Mouse (Mus musculus) thymus, adult 2 months (tissue): ENCODE measurements at regions not wholly inside any gene's neighbourhood (a gene's known extent, or its start where the extent isn't known, plus 50 kb on each side); places are given as distances from the start of the nearest gene placed in this dataset.

ENCODE experiments used
- DNase-seq: peaks from one replicate; pipeline ENCODE4 v3.0.0; 2021
- H3K27ac ChIP-seq: fragments of 200-500 bp; 2 replicates; pipeline ENCODE4 v1.5.1; 2012; ENCODE audit warnings: low read length, control low read depth; ENCODE audit not compliant: control insufficient read depth, insufficient read depth
- H3K27me3 ChIP-seq: fragments of 200-500 bp; 2 replicates; pipeline ENCODE4 v1.6.1; 2012; ENCODE audit warnings: mild to moderate bottlenecking, low read length, moderate library complexity, mixed read lengths; ENCODE audit not compliant: control insufficient read depth, insufficient read depth
- H3K36me3 ChIP-seq: fragments of 200-500 bp; 2 replicates; pipeline ENCODE4 v1.6.1; 2012; ENCODE audit warnings: mild to moderate bottlenecking, low read length, moderate library complexity; ENCODE audit not compliant: control insufficient read depth, insufficient read depth
- H3K4me1 ChIP-seq: fragments of 200-500 bp; replicated peaks from 2 replicates; pipeline ENCODE4 v1.6.1; 2012; ENCODE audit warnings: low read length; ENCODE audit not compliant: control insufficient read depth, insufficient read depth
- H3K4me3 ChIP-seq: fragments of 200-500 bp; 2 replicates; pipeline ENCODE4 v1.5.1; 2012; ENCODE audit warnings: mild to moderate bottlenecking, low read length, control low read depth, moderate library complexity; ENCODE audit not compliant: control insufficient read depth, insufficient read depth
- CTCF ChIP-seq: fragments of 200-500 bp; IDR thresholded peaks from 2 replicates; pipeline ENCODE4 v1.5.1; 2012; ENCODE audit warnings: mild to moderate bottlenecking, control low read depth, low read length, moderate library complexity, borderline replicate concordance; ENCODE audit not compliant: control insufficient read depth, poor library complexity, insufficient read depth; ENCODE audit errors: extremely low read depth
- POLR2A ChIP-seq: fragments of 200-500 bp; IDR thresholded peaks from 2 replicates; pipeline ENCODE4 v1.6.1; 2012; ENCODE audit warnings: mild to moderate bottlenecking, low read length, control low read depth, moderate library complexity; ENCODE audit not compliant: control insufficient read depth, poor library complexity, insufficient read depth; ENCODE audit errors: extremely low read depth
- WGBS: fragments of 180-500 bp; shearing (Covaris S2); methylation state at CpG from one replicate; pipeline ENCODE4 v1.1.7; 2018; 5-methylcytosine and 5-hydroxymethylcytosine counted together

- Histone ChIP-seq H3K36me3 (no peaks in the 10 kb centered on the region), H3K4me3 (no peak overlapping the region), H3K27ac (no peak overlapping the region), H3K27me3 (no peaks in the 10 kb centered on the region), H3K4me1 (peaks cover 10% of the 10 kb centered on the region)
- DNase-seq = no peak
- TF ChIP-seq POLR2A (no peak), CTCF (no peak)
- 83% methylated on average over 3 of the region's 3 CpGs for WGBS
Observed at GRCm38 (mm10) chr11:86428926-86429325, 55.5 kb upstream of the Rnft1 start.

- Histone ChIP-seq H3K36me3 (no peaks in the 10 kb centered on the region), H3K4me3 (no peak overlapping the region), H3K4me1 (peaks cover 10% of the 10 kb centered on the region), H3K27me3 (no peaks in the 10 kb centered on the region), H3K27ac (no peak overlapping the region)
- 91% methylated on average over 2 of the region's 2 CpGs for WGBS
- TF ChIP-seq CTCF = no peak
- no peak for TF ChIP-seq POLR2A
- DNase-seq = no peak
Observed at GRCm38 (mm10) chr11:86430287-86430686, 54.2 kb upstream of the Rnft1 start.

- Histone ChIP-seq H3K27ac (no peak overlapping the region), H3K4me3 (no peak overlapping the region), H3K27me3 (no peaks in the 10 kb centered on the region), H3K4me1 (peaks cover 10% of the 10 kb centered on the region), H3K36me3 (no peaks in the 10 kb centered on the region)
- TF ChIP-seq CTCF (no peak), POLR2A (no peak)
- 97% methylated on average over 5 of the region's 5 CpGs for WGBS
- DNase-seq = no peak
Observed at GRCm38 (mm10) chr11:86431550-86431949, 52.9 kb upstream of the Rnft1 start.

- DNase-seq = no peak
- WGBS = 96% methylated on average over 8 of the region's 8 CpGs
Observed at GRCm38 (mm10) chr11:86434106-86434505, 50.4 kb upstream of the Rnft1 start.

More at GRCm38 (mm10) chr11:86434106-86434505, 50.4 kb upstream of the Rnft1 start:
- Histone ChIP-seq H3K27ac (no peak overlapping the region), H3K36me3 (no peaks in the 10 kb centered on the region), H3K4me1 (peaks cover 10% of the 10 kb centered on the region), H3K4me3 (no peak overlapping the region), H3K27me3 (no peaks in the 10 kb centered on the region)
- TF ChIP-seq CTCF (no peak), POLR2A (no peak)
